Mouse (Mus musculus) olfactory bulb, adult 2 months (tissue): Measurements from ENCODE around the gene Armcx4.

ENCODE experiments used
- CTCF ChIP-seq: fragments of 200-500 bp; IDR thresholded peaks from 2 replicates; pipeline ENCODE4 v1.5.1; 2012; ENCODE audit warnings: low read depth, mild to moderate bottlenecking, low read length, moderate library complexity; ENCODE audit not compliant: insufficient read depth
- POLR2A ChIP-seq: fragments of 200-500 bp; IDR thresholded peaks from 2 replicates; pipeline ENCODE4 v1.6.1; 2012; ENCODE audit warnings: mild to moderate bottlenecking, low read depth, low read length, moderate library complexity; ENCODE audit not compliant: insufficient read depth

DNA sequence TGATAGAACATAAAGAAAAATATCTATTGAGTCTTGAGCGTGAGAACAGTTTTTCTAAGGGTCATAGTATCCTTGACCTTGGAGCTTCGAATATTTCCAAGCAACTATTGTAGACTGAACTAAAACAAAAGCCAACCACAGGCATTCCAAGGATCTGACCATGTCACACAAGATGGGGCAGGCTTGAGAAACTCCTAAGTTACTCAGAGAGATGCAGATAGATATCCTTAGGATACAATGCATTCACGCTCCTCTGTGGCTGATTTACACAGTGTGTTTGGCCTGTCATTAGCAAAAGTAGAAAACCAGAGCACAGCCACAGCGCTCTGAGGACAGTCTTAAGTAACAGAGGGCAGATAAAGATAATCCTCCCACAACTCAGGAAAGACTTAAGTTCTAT is 52.8 kb downstream of the Armcx4 start:
- TF ChIP-seq CTCF (no peak), POLR2A (no peak)
